Comparison of ENCODE assay signal across 15 mouse cellular contexts in genomic region chr11:119150442-119150841, GRCm38 (mm10).
DNase-seq lines count a peak whose midpoint lies in the region; ATAC-seq lines count a peak whose summit lies in the region.
"Had no signal": no experiment of that assay in that cellular context is flagged by ENCODE, and none has a peak within 500 bp of the region (broad histone marks: within the 10 kb centered on the region; RNA-seq: fewer than 3 reads in every experiment).

No protein-coding gene starts in this region.

- H3K4me1 ChIP-seq in forebrain, embryonic 13.5 days: peaks cover 24% of the 10 kb centered on the region
- H3K4me1 ChIP-seq in forebrain, embryonic 14.5 days (ENCODE audit: control insufficient read depth, insufficient read depth, low read length): peaks cover 4% of the 10 kb centered on the region; the same call in 1 of the 2 replicates
- peaks cover 32% of the 10 kb centered on the region for H3K4me1 ChIP-seq in midbrain, embryonic 13.5 days (replicated peaks)
- H3K4me1 ChIP-seq in midbrain, embryonic 15.5 days: peaks cover 8% of the 10 kb centered on the region
- H3K4me1 ChIP-seq in hindbrain, embryonic 15.5 days (replicated peaks): peaks cover 13% of the 10 kb centered on the region
- H3K4me1 ChIP-seq: stomach, embryonic 15.5 days had no signal

- no peak overlapping the region for H3K9ac ChIP-seq in forebrain, embryonic 13.5 days
- no peak overlapping the region for H3K9ac ChIP-seq in forebrain, embryonic 14.5 days (ENCODE audit: low read length)
- no peak overlapping the region for H3K9ac ChIP-seq in midbrain, embryonic 13.5 days (replicated peaks)
- no peak overlapping the region for H3K9ac ChIP-seq in midbrain, embryonic 15.5 days
- H3K9ac ChIP-seq in hindbrain, embryonic 15.5 days: no peak overlapping the region
- H3K9ac ChIP-seq: stomach, embryonic 15.5 days had no signal

- WGBS in forebrain, embryonic 13.5 days: 85% methylated on average over 10 of the region's 10 CpGs
- 84% methylated on average over 10 of the region's 10 CpGs for WGBS in forebrain, embryonic 14.5 days
- 64% methylated on average over 10 of the region's 10 CpGs for WGBS in midbrain, embryonic 13.5 days
- WGBS in midbrain, embryonic 15.5 days: 66% methylated on average over 10 of the region's 10 CpGs
- 48% methylated on average over 10 of the region's 10 CpGs for WGBS in hindbrain, embryonic 15.5 days

- ATAC-seq in forebrain, embryonic 13.5 days: no peak
- ATAC-seq in forebrain, embryonic 14.5 days: no peak
- ATAC-seq in midbrain, embryonic 13.5 days: 0 out of 2 replicates have a peak, but pooled peaks have one; percentile 18
- no peak for ATAC-seq in midbrain, embryonic 15.5 days (replicated peaks)
- 0 out of 2 replicates have a peak, but pooled peaks have one; percentile 3 for ATAC-seq in hindbrain, embryonic 15.5 days (ENCODE audit: low FRiP score, low read depth)
- ATAC-seq in neutrophil, adult 5-6 weeks (ENCODE audit: extremely low read depth, insufficient number of reproducible peaks, low FRiP score, poor library complexity, severe bottlenecking): peak; percentile 15; the same call in 1 of the 2 replicates
- ATAC-seq: intestine, embryonic 16.5 days had no signal

- no peak overlapping the region for H3K4me3 ChIP-seq in forebrain, embryonic 13.5 days
- no peak overlapping the region for H3K4me3 ChIP-seq in forebrain, embryonic 14.5 days (ENCODE audit: low read depth, low read length)
- no peak overlapping the region for H3K4me3 ChIP-seq in midbrain, embryonic 13.5 days (replicated peaks)
- no peak overlapping the region for H3K4me3 ChIP-seq in midbrain, embryonic 15.5 days
- no peak overlapping the region for H3K4me3 ChIP-seq in hindbrain, embryonic 15.5 days
- H3K4me3 ChIP-seq: myocyte; stomach, embryonic 15.5 days had no signal

- no peak overlapping the region for H3K4me2 ChIP-seq in forebrain, embryonic 13.5 days
- H3K4me2 ChIP-seq in forebrain, embryonic 14.5 days (ENCODE audit: low read length): no peak overlapping the region
- no peak overlapping the region for H3K4me2 ChIP-seq in midbrain, embryonic 13.5 days (replicated peaks)
- H3K4me2 ChIP-seq in midbrain, embryonic 15.5 days: no peak overlapping the region
- H3K4me2 ChIP-seq in hindbrain, embryonic 15.5 days: no peak overlapping the region
- H3K4me2 ChIP-seq: stomach, embryonic 15.5 days had no signal

- H3K36me3 ChIP-seq in forebrain, embryonic 13.5 days (ENCODE audit: poor library complexity, severe bottlenecking): peaks cover 87% of the 10 kb centered on the region
- peaks cover 82% of the 10 kb centered on the region for H3K36me3 ChIP-seq in forebrain, embryonic 14.5 days (ENCODE audit: control insufficient read depth, insufficient read depth, low read length)
- peaks cover 83% of the 10 kb centered on the region for H3K36me3 ChIP-seq in midbrain, embryonic 13.5 days
- H3K36me3 ChIP-seq in midbrain, embryonic 15.5 days (replicated peaks): 0 out of 2 replicates have a peak, but pooled peaks cover 14% of the 10 kb centered on the region
- peaks cover 17% of the 10 kb centered on the region; the same call in 1 of the 2 replicates for H3K36me3 ChIP-seq in hindbrain, embryonic 15.5 days

- peaks cover 4% of the 10 kb centered on the region; the same call in 1 of the 2 replicates for H3K27me3 ChIP-seq in forebrain, embryonic 13.5 days
- no peaks in the 10 kb centered on the region for H3K27me3 ChIP-seq in forebrain, embryonic 14.5 days (replicated peaks; ENCODE audit: control insufficient read depth, insufficient read depth, low read length)
- H3K27me3 ChIP-seq in midbrain, embryonic 13.5 days: no peaks in the 10 kb centered on the region; the same call in 1 of the 2 replicates
- no peaks in the 10 kb centered on the region for H3K27me3 ChIP-seq in midbrain, embryonic 15.5 days (replicated peaks)
- H3K27me3 ChIP-seq in hindbrain, embryonic 15.5 days: no peaks in the 10 kb centered on the region
- H3K27me3 ChIP-seq: stomach, embryonic 15.5 days had no signal

- DNase-seq in forebrain, embryonic 14.5 days (ENCODE audit: low spot score): no peak
- DNase-seq in cerebellum, adult 9-11 months: no peak
- DNase-seq in lung, adult 18-20 months: no peak
- DNase-seq: cerebellum, postnatal 25 days; kidney, postnatal 14 days; lung, adult 2 months; thymus, postnatal 25 days had no signal

- H3K27ac ChIP-seq in forebrain, embryonic 13.5 days: peak overlapping the region; percentile 6; the same call in 1 of the 2 replicates
- no peak overlapping the region for H3K27ac ChIP-seq in forebrain, embryonic 14.5 days (ENCODE audit: low read depth, low read length)
- no peak overlapping the region; the same call in 1 of the 2 replicates for H3K27ac ChIP-seq in midbrain, embryonic 13.5 days
- H3K27ac ChIP-seq in midbrain, embryonic 15.5 days: no peak overlapping the region; the same call in 1 of the 2 replicates
- peak overlapping the region; percentile 71 for H3K27ac ChIP-seq in hindbrain, embryonic 15.5 days (replicated peaks)
- H3K27ac ChIP-seq: stomach, embryonic 15.5 days had no signal

- no peaks in the 10 kb centered on the region for H3K9me3 ChIP-seq in forebrain, embryonic 13.5 days (replicated peaks)
- H3K9me3 ChIP-seq in forebrain, embryonic 14.5 days (replicated peaks; ENCODE audit: control insufficient read depth, low read length): no peaks in the 10 kb centered on the region
- no peaks in the 10 kb centered on the region for H3K9me3 ChIP-seq in midbrain, embryonic 13.5 days
- H3K9me3 ChIP-seq in midbrain, embryonic 15.5 days: no peaks in the 10 kb centered on the region
- no peaks in the 10 kb centered on the region for H3K9me3 ChIP-seq in hindbrain, embryonic 15.5 days
- H3K9me3 ChIP-seq: stomach, embryonic 15.5 days had no signal

Comparison
In these comparisons a context has a peak if more than half of its experiments do, and no peak if none do; other contexts are left out.
1. ATAC-seq: peak in midbrain, embryonic 13.5 days (single experiment), hindbrain, embryonic 15.5 days (single experiment) and neutrophil, adult 5-6 weeks (single experiment); none in forebrain, embryonic 13.5 days (single experiment), forebrain, embryonic 14.5 days (single experiment) and midbrain, embryonic 15.5 days (single experiment).
2. H3K27ac ChIP-seq: peak in forebrain, embryonic 13.5 days (single experiment) and hindbrain, embryonic 15.5 days (single experiment); none in forebrain, embryonic 14.5 days (single experiment), midbrain, embryonic 13.5 days (single experiment) and midbrain, embryonic 15.5 days (single experiment).